Mouse (Mus musculus): Measurements from ENCODE around the gene Ankef1. TPM values are rescaled to one million over a fixed set of nuclear protein-coding genes. Genes with fewer than 3 reads are reported as not detected.
A peak's percentile ranks its signal among the peaks of the same experiment; 100 is the strongest.

The Ankef1 gene
- polyA plus RNA-seq, 1 experiment from 2014 or later = 0.52 TPM

GRCm38 (mm10) chr2:136486986-136487385 lies 14.7 kb upstream of the Ankef1 start:
- Histone ChIP-seq H3K27ac (ENCODE audit: low read depth, low read length) (no peak overlapping the region), H3K4me1 (ENCODE audit: control insufficient read depth, insufficient read depth, low read length) (no peaks in the 10 kb centered on the region; the same call in 1 of the 2 replicates), H3K4me2 (no peak overlapping the region), H3K9me3 (ENCODE audit: control insufficient read depth, low read length) (no peaks in the 10 kb centered on the region), H3K4me3 (ENCODE audit: low read depth, low read length) (no peak overlapping the region), H3K27me3 (ENCODE audit: control insufficient read depth, insufficient read depth, low read length) (no peaks in the 10 kb centered on the region), H3K36me3 (ENCODE audit: control insufficient read depth, insufficient read depth, low read length) (no peaks in the 10 kb centered on the region), H3K9ac (ENCODE audit: low read length) (no peak overlapping the region)
- WGBS = 83% methylated on average over 5 of the region's 5 CpGs
- no peak for ATAC-seq (ENCODE audit: low FRiP score)
- DNase-seq (ENCODE audit: low spot score, missing footprints) = peak; percentile 69

DNA sequence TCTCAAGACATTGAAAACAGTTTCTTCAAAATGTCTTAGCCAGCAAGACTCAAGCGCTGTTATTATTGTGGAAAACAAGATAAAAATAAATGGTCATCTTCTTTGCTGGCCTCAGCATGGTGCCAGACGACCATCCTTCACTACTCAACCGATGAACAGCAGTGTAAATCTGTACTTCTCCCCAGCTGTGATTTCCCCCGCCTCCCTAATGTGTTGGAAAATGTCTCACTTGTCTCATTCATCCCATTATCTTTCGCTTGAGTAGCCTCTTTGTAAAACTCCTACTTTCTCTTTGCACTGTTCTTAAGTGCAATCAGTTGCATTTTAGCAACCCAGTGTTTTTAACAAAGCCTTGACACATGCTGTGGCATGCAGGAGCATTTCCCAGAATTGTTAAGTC lies 9.4 kb downstream of the Ankef1 start:
- Histone ChIP-seq H3K4me1 (ENCODE audit: control insufficient read depth, insufficient read depth, low read length) (no peaks in the 10 kb centered on the region), H3K27me3 (ENCODE audit: control insufficient read depth, insufficient read depth, low read length) (no peaks in the 10 kb centered on the region), H3K27ac (ENCODE audit: low read depth, low read length) (no peak overlapping the region), H3K4me2 (no peak overlapping the region), H3K36me3 (ENCODE audit: control insufficient read depth, insufficient read depth, low read length) (no peaks in the 10 kb centered on the region), H3K4me3 (ENCODE audit: low read depth, low read length) (no peak overlapping the region), H3K9me3 (ENCODE audit: control insufficient read depth, low read length) (no peaks in the 10 kb centered on the region), H3K9ac (ENCODE audit: low read length) (no peak overlapping the region)
- DNase-seq (ENCODE audit: low spot score, missing footprints) = no peak
- ATAC-seq (ENCODE audit: low FRiP score) = peak; percentile 64
- 17% methylated on average over 5 of the region's 5 CpGs for WGBS

DNA sequence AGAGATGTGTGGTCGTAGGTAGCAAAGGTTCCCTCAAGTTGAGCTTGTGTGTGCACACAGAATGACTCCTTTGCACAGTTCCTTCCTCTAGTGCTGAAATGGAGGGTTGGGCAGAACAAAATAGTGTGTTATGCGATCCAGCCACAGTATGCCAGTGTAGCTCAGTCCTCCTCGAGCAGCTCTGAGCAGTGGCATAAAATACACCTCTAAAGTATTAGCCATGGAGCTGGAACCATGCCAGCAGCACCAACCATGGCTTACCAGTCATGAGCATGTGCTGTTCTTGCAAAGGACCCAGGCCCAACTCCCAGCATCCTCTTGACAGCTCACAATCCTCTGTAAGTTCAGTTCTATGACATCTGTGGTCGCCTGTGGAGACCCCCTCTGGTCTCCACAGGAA lies 10.0 kb downstream of the Ankef1 start:
- H3K9ac ChIP-seq (ENCODE audit: low read length) = no peak overlapping the region
- no peaks in the 10 kb centered on the region for H3K4me1 ChIP-seq (ENCODE audit: control insufficient read depth, insufficient read depth, low read length)
- no peaks in the 10 kb centered on the region for H3K27me3 ChIP-seq (ENCODE audit: control insufficient read depth, insufficient read depth, low read length)
- no peak overlapping the region for H3K4me2 ChIP-seq
- no peak overlapping the region for H3K4me3 ChIP-seq (ENCODE audit: low read depth, low read length)
- 76% methylated on average over 4 of the region's 4 CpGs for WGBS
- no peak overlapping the region for H3K27ac ChIP-seq (ENCODE audit: low read depth, low read length)
- DNase-seq (ENCODE audit: low spot score, missing footprints) (no peak), ATAC-seq (ENCODE audit: low FRiP score) (0 out of 2 replicates have a peak, but pooled peaks have one; percentile 9)
- H3K36me3 ChIP-seq (ENCODE audit: control insufficient read depth, insufficient read depth, low read length) = no peaks in the 10 kb centered on the region
- H3K9me3 ChIP-seq (ENCODE audit: control insufficient read depth, low read length) = no peaks in the 10 kb centered on the region

- H3K4me1 ChIP-seq (ENCODE audit: control insufficient read depth, insufficient read depth, low read length) = no peaks in the 10 kb centered on the region
- ATAC-seq (ENCODE audit: low FRiP score) (no peak), DNase-seq (ENCODE audit: low spot score, missing footprints) (no peak)
- H3K36me3 ChIP-seq (ENCODE audit: control insufficient read depth, insufficient read depth, low read length) = no peaks in the 10 kb centered on the region
- 96% methylated on average over 5 of the region's 5 CpGs for WGBS
- no peak overlapping the region for H3K9ac ChIP-seq (ENCODE audit: low read length)
- no peaks in the 10 kb centered on the region for H3K9me3 ChIP-seq (ENCODE audit: control insufficient read depth, low read length)
- no peaks in the 10 kb centered on the region for H3K27me3 ChIP-seq (ENCODE audit: control insufficient read depth, insufficient read depth, low read length)
- H3K4me2 ChIP-seq = no peak overlapping the region
- no peak overlapping the region for H3K4me3 ChIP-seq (ENCODE audit: low read depth, low read length)
- H3K27ac ChIP-seq (ENCODE audit: low read depth, low read length) = no peak overlapping the region
Observed at GRCm38 (mm10) chr2:136512802-136513201, 11.1 kb downstream of the Ankef1 start.

- H3K36me3 ChIP-seq (ENCODE audit: control insufficient read depth, insufficient read depth, low read length) = no peaks in the 10 kb centered on the region
- no peaks in the 10 kb centered on the region for H3K27me3 ChIP-seq (ENCODE audit: control insufficient read depth, insufficient read depth, low read length)
- H3K27ac ChIP-seq (ENCODE audit: low read depth, low read length) = no peak overlapping the region
- DNase-seq (ENCODE audit: low spot score, missing footprints) (no peak), ATAC-seq (ENCODE audit: low FRiP score) (no peak)
- H3K4me1 ChIP-seq (ENCODE audit: control insufficient read depth, insufficient read depth, low read length) = no peaks in the 10 kb centered on the region
- no peak overlapping the region for H3K4me2 ChIP-seq
- H3K9ac ChIP-seq (ENCODE audit: low read length) = no peak overlapping the region
- WGBS = 80% methylated on average over 3 of the region's 3 CpGs
- H3K4me3 ChIP-seq (ENCODE audit: low read depth, low read length) = no peak overlapping the region
- H3K9me3 ChIP-seq (ENCODE audit: control insufficient read depth, low read length) = no peaks in the 10 kb centered on the region
Observed at GRCm38 (mm10) chr2:136513806-136514205, 12.1 kb downstream of the Ankef1 start.

DNA sequence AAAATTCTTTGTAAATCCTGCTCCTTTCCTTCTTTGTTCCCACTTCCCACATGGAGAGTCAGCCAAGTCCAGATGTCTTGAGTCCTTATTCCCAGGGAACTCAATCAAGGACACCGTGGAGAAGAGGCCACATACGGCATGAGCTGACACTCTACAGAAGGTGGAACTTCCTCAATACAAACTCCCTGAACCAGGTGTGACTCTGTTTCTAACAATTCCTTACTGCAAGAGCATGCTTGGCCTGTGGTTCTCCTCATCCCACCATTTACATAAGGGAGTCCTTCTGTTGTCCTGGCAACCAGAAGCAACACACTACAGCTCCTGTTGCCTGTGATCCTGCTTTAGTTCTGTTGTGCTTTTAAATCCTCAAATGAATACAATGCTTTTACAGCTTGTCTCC lies 13.8 kb downstream of the Ankef1 start:
- Histone ChIP-seq H3K27me3 (ENCODE audit: control insufficient read depth, insufficient read depth, low read length) (no peaks in the 10 kb centered on the region), H3K27ac (ENCODE audit: low read depth, low read length) (no peak overlapping the region), H3K9ac (ENCODE audit: low read length) (no peak overlapping the region), H3K4me3 (ENCODE audit: low read depth, low read length) (no peak overlapping the region), H3K4me1 (ENCODE audit: control insufficient read depth, insufficient read depth, low read length) (no peaks in the 10 kb centered on the region), H3K4me2 (no peak overlapping the region), H3K36me3 (ENCODE audit: control insufficient read depth, insufficient read depth, low read length) (no peaks in the 10 kb centered on the region), H3K9me3 (ENCODE audit: control insufficient read depth, low read length) (no peaks in the 10 kb centered on the region)
- ATAC-seq (ENCODE audit: low FRiP score) (no peak), DNase-seq (ENCODE audit: low spot score, missing footprints) (no peak)
- 80% methylated on average over 2 of the region's 2 CpGs for WGBS

- H3K9ac ChIP-seq (ENCODE audit: low read length) = no peak overlapping the region
- no peak overlapping the region for H3K4me3 ChIP-seq (ENCODE audit: low read depth, low read length)
- no peak for ATAC-seq (ENCODE audit: low FRiP score)
- H3K4me1 ChIP-seq (ENCODE audit: control insufficient read depth, insufficient read depth, low read length) = no peaks in the 10 kb centered on the region
- DNase-seq (ENCODE audit: low spot score, missing footprints) = no peak
- WGBS = 83% methylated on average over 7 of the region's 7 CpGs
- H3K36me3 ChIP-seq (ENCODE audit: control insufficient read depth, insufficient read depth, low read length) = no peaks in the 10 kb centered on the region
- H3K27ac ChIP-seq (ENCODE audit: low read depth, low read length) = no peak overlapping the region
- H3K27me3 ChIP-seq (ENCODE audit: control insufficient read depth, insufficient read depth, low read length) = no peaks in the 10 kb centered on the region
- no peak overlapping the region for H3K4me2 ChIP-seq
- H3K9me3 ChIP-seq (ENCODE audit: control insufficient read depth, low read length) = no peaks in the 10 kb centered on the region
Observed at GRCm38 (mm10) chr2:136528937-136529336, 27.2 kb downstream of the Ankef1 start.

DNA sequence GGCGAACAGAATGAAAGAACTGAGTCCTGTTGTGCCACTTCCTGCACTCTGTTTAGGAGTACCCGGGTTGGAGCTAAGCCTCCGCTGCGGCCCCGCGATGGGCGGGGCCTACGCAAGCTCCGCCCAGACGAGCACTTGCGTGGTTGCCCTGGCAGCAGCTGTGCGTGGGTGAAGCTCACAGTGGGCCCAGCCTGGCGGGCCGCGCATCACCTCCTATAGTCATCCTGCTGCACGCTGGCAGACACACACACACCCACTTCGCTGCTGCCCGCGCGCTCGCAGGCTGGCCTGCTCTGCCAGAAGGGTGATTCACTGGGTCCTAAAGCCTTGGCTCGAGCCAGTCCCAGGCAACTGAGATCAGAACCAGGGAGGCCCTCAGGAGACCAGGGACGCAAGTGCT lies 30.3 kb downstream of the Ankef1 start:
- WGBS = under 1% methylated on average over 23 of the region's 23 CpGs
- Histone ChIP-seq H3K27ac (ENCODE audit: low read depth, low read length) (no peak overlapping the region), H3K36me3 (ENCODE audit: control insufficient read depth, insufficient read depth, low read length) (no peaks in the 10 kb centered on the region), H3K27me3 (ENCODE audit: control insufficient read depth, insufficient read depth, low read length) (no peaks in the 10 kb centered on the region), H3K9me3 (ENCODE audit: control insufficient read depth, low read length) (no peaks in the 10 kb centered on the region), H3K4me3 (ENCODE audit: low read depth, low read length) (peak overlapping the region; percentile 51), H3K4me1 (ENCODE audit: control insufficient read depth, insufficient read depth, low read length) (no peaks in the 10 kb centered on the region), H3K4me2 (peak overlapping the region; percentile 45), H3K9ac (ENCODE audit: low read length) (peak overlapping the region; percentile 63)
- DNase-seq (ENCODE audit: low spot score, missing footprints) (peak; percentile 99), ATAC-seq (ENCODE audit: low FRiP score) (peak; percentile 100)

GRCm38 (mm10) chr2:136558020-136558419 lies 56.3 kb downstream of the Ankef1 start:
- Histone ChIP-seq H3K36me3 (ENCODE audit: control insufficient read depth, insufficient read depth, low read length) (no peaks in the 10 kb centered on the region), H3K9me3 (ENCODE audit: control insufficient read depth, low read length) (no peaks in the 10 kb centered on the region), H3K27ac (ENCODE audit: low read depth, low read length) (no peak overlapping the region), H3K4me1 (ENCODE audit: control insufficient read depth, insufficient read depth, low read length) (no peaks in the 10 kb centered on the region), H3K4me3 (ENCODE audit: low read depth, low read length) (no peak overlapping the region), H3K27me3 (ENCODE audit: control insufficient read depth, insufficient read depth, low read length) (no peaks in the 10 kb centered on the region), H3K9ac (ENCODE audit: low read length) (no peak overlapping the region), H3K4me2 (no peak overlapping the region)
- WGBS = 72% methylated on average over 5 of the region's 5 CpGs
- ATAC-seq (ENCODE audit: low FRiP score) (no peak), DNase-seq (ENCODE audit: low spot score, missing footprints) (no peak)

- 85% methylated on average over 1 of the region's 1 CpGs for WGBS
- H3K4me2 ChIP-seq = no peak overlapping the region
- no peak for DNase-seq (ENCODE audit: low spot score, missing footprints)
- H3K9me3 ChIP-seq (ENCODE audit: control insufficient read depth, low read length) = no peaks in the 10 kb centered on the region
- H3K9ac ChIP-seq (ENCODE audit: low read length) = no peak overlapping the region
- H3K4me3 ChIP-seq (ENCODE audit: low read depth, low read length) = no peak overlapping the region
- no peaks in the 10 kb centered on the region for H3K27me3 ChIP-seq (ENCODE audit: control insufficient read depth, insufficient read depth, low read length)
- H3K27ac ChIP-seq (ENCODE audit: low read depth, low read length) = no peak overlapping the region
- H3K4me1 ChIP-seq (ENCODE audit: control insufficient read depth, insufficient read depth, low read length) = no peaks in the 10 kb centered on the region
- H3K36me3 ChIP-seq (ENCODE audit: control insufficient read depth, insufficient read depth, low read length) = no peaks in the 10 kb centered on the region
- no peak for ATAC-seq (ENCODE audit: low FRiP score)
Observed at GRCm38 (mm10) chr2:136562336-136562735, 60.6 kb downstream of the Ankef1 start.

Measured in midbrain, embryonic 11.5 days (tissue).